In the genomic region with DNA sequence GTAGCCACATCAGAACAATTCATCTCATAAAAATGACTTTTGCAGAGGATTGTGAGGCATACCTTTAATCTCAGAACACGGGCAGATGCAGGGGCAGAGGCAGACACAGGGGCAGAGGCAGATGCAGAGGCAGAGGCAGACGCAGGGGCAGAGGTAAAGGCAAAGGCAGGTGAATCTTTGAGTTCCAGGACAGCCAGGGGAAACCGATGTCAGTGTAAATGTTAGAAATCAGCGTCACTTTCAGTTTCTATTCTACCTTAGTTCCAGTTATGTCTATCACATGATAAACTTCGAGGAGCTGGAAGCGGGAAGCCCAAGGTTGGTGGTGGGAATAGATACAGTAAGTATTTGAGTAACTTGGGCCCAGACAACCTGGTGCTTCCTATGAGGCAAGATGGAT, we compare ENCODE assay signal across 19 mouse cellular contexts. TPM values are rescaled to one million over a fixed set of nuclear protein-coding genes. Genes with fewer than 3 reads are reported as not detected.
DNase-seq lines count a peak whose midpoint lies in the region; ATAC-seq and TF ChIP-seq lines count a peak whose summit lies in the region.
"Had no signal": no experiment of that assay in that cellular context is flagged by ENCODE, and none has a peak within 500 bp of the region (broad histone marks: within the 10 kb centered on the region; RNA-seq: fewer than 3 reads in every experiment).

No protein-coding gene starts in this region.

- no peak for ATAC-seq in intestine, postnatal 0 days
- ATAC-seq in intestine, embryonic 16.5 days, result no peak
- ATAC-seq in neural tube, embryonic 15.5 days (ENCODE audit: low FRiP score), result no peak
- ATAC-seq: forebrain, embryonic 16.5 days had no signal

- peak; percentile 18 for DNase-seq in CD4-positive, CD25-positive, alpha-beta regulatory T cell, adult 2 months (ENCODE audit: low read depth, low spot score)
- DNase-seq in induced T-regulatory cell, adult 2 months (ENCODE audit: low read depth), result peak; percentile 49
- DNase-seq in testis, postnatal 10 days (ENCODE audit: low spot score), result peak; percentile 35
- no peak for DNase-seq in kidney, postnatal 10 days
- DNase-seq: adrenal gland, postnatal 14 days; cerebellum, adult 11-12 months; cerebellum, adult 9-11 months; cerebellum, postnatal 36 days; gastrocnemius, adult 2 months; gastrocnemius, postnatal 25 days had no signal

- H3K36me3 ChIP-seq in intestine, postnatal 0 days (ENCODE audit: control insufficient read depth, insufficient read depth), result no peaks in the 10 kb centered on the region; the same call in 1 of the 2 replicates
- H3K36me3 ChIP-seq in intestine, embryonic 16.5 days (ENCODE audit: control insufficient read depth, insufficient read depth, low read length), result no peaks in the 10 kb centered on the region
- H3K36me3 ChIP-seq in neural tube, embryonic 15.5 days, result no peaks in the 10 kb centered on the region
- H3K36me3 ChIP-seq: embryonic facial prominence, embryonic 13.5 days; forebrain, embryonic 12.5 days; heart, embryonic 12.5 days; hindbrain, embryonic 10.5 days had no signal

- H3K4me3 ChIP-seq in intestine, postnatal 0 days (ENCODE audit: low read depth, low read length), result no peak overlapping the region
- H3K4me3 ChIP-seq in intestine, embryonic 16.5 days (ENCODE audit: low read length), result no peak overlapping the region
- H3K4me3 ChIP-seq in neural tube, embryonic 15.5 days (replicated peaks), result no peak overlapping the region
- H3K4me3 ChIP-seq: embryonic facial prominence, embryonic 13.5 days; forebrain, embryonic 12.5 days; gastrocnemius, adult 2 months; heart, embryonic 12.5 days; hindbrain, embryonic 10.5 days had no signal

- peak overlapping the region; percentile 41; the same call in 1 of the 2 replicates for H3K27ac ChIP-seq in intestine, postnatal 0 days (ENCODE audit: low read depth, low read length)
- H3K27ac ChIP-seq in intestine, embryonic 16.5 days (ENCODE audit: low read length), result no peak overlapping the region
- no peak overlapping the region for H3K27ac ChIP-seq in neural tube, embryonic 15.5 days (replicated peaks)
- H3K27ac ChIP-seq: embryonic facial prominence, embryonic 13.5 days; forebrain, embryonic 12.5 days; gastrocnemius, adult 2 months; hindbrain, embryonic 10.5 days; hindbrain, embryonic 14.5 days had no signal

- H3K9ac ChIP-seq in intestine, postnatal 0 days (ENCODE audit: low read depth, low read length), result no peak overlapping the region
- H3K9ac ChIP-seq in intestine, embryonic 16.5 days (ENCODE audit: low read depth, low read length), result no peak overlapping the region
- no peak overlapping the region for H3K9ac ChIP-seq in neural tube, embryonic 15.5 days (replicated peaks)
- H3K9ac ChIP-seq: embryonic facial prominence, embryonic 13.5 days; forebrain, embryonic 12.5 days; heart, embryonic 12.5 days; hindbrain, embryonic 14.5 days had no signal

- H3K4me2 ChIP-seq in intestine, postnatal 0 days (replicated peaks; ENCODE audit: low read depth), result no peak overlapping the region
- H3K4me2 ChIP-seq in intestine, embryonic 16.5 days (ENCODE audit: low read depth, low read length), result no peak overlapping the region
- H3K4me2 ChIP-seq in neural tube, embryonic 15.5 days, result no peak overlapping the region
- H3K4me2 ChIP-seq: embryonic facial prominence, embryonic 13.5 days; forebrain, embryonic 12.5 days; heart, embryonic 12.5 days; hindbrain, embryonic 14.5 days had no signal

- TF ChIP-seq CTCF in intestine, postnatal 0 days (IDR thresholded peaks at IDR 0.05; ENCODE audit: low read depth), result no peak

- no peaks in the 10 kb centered on the region for H3K4me1 ChIP-seq in intestine, postnatal 0 days (replicated peaks; ENCODE audit: control insufficient read depth, insufficient read depth, low read length)
- H3K4me1 ChIP-seq in intestine, embryonic 16.5 days (ENCODE audit: control insufficient read depth, insufficient read depth, low read length), result no peaks in the 10 kb centered on the region
- no peaks in the 10 kb centered on the region for H3K4me1 ChIP-seq in neural tube, embryonic 15.5 days
- H3K4me1 ChIP-seq: embryonic facial prominence, embryonic 13.5 days; forebrain, embryonic 12.5 days; hindbrain, embryonic 10.5 days had no signal

- WGBS in intestine, postnatal 0 days, result 70% methylated on average over 6 of the region's 6 CpGs
- 88% methylated on average over 6 of the region's 6 CpGs for WGBS in intestine, embryonic 16.5 days
- 94% methylated on average over 6 of the region's 6 CpGs for WGBS in neural tube, embryonic 15.5 days

- no peaks in the 10 kb centered on the region for H3K27me3 ChIP-seq in intestine, postnatal 0 days (replicated peaks; ENCODE audit: control insufficient read depth, insufficient read depth, low read length)
- H3K27me3 ChIP-seq in intestine, embryonic 16.5 days (replicated peaks; ENCODE audit: control insufficient read depth, insufficient read depth, low read length), result no peaks in the 10 kb centered on the region
- H3K27me3 ChIP-seq in neural tube, embryonic 15.5 days (replicated peaks), result no peaks in the 10 kb centered on the region
- H3K27me3 ChIP-seq: embryonic facial prominence, embryonic 13.5 days; forebrain, embryonic 12.5 days; heart, embryonic 12.5 days had no signal

- H3K9me3 ChIP-seq in intestine, postnatal 0 days (ENCODE audit: control insufficient read depth), result no peaks in the 10 kb centered on the region
- no peaks in the 10 kb centered on the region for H3K9me3 ChIP-seq in intestine, embryonic 16.5 days (ENCODE audit: control insufficient read depth, low read length)
- H3K9me3 ChIP-seq in neural tube, embryonic 15.5 days (replicated peaks), result no peaks in the 10 kb centered on the region
- H3K9me3 ChIP-seq: embryonic facial prominence, embryonic 13.5 days; forebrain, embryonic 12.5 days; heart, embryonic 12.5 days; hindbrain, embryonic 10.5 days had no signal

RNA-seq across cellular contexts. Expression of gene Cep57l1, which starts 42.4 kb away (rescaled TPM):
- polyA plus RNA-seq in intestine, postnatal 0 days (2015; fragmentation: Nextera tagmentation; extraction: Ambion mirVana), result 5.0 and 5.3 TPM in 2 replicates
- 13.6 and 18.6 TPM in 2 replicates for polyA plus RNA-seq in intestine, embryonic 16.5 days (2015; fragmentation: Nextera tagmentation; extraction: Ambion mirVana)
- 15.7 and 19.4 TPM in 2 replicates for polyA plus RNA-seq in neural tube, embryonic 15.5 days (2015; fragmentation: Nextera tagmentation; extraction: Ambion mirVana)

RNA-seq across cellular contexts. Expression of gene Sesn1, which starts 42.5 kb away (rescaled TPM):
- polyA plus RNA-seq in intestine, postnatal 0 days (2015; fragmentation: Nextera tagmentation; extraction: Ambion mirVana), result 26.2 and 27.3 TPM in 2 replicates
- 28.3 and 29.1 TPM in 2 replicates for polyA plus RNA-seq in intestine, embryonic 16.5 days (2015; fragmentation: Nextera tagmentation; extraction: Ambion mirVana)
- 33.4 and 38.3 TPM in 2 replicates for polyA plus RNA-seq in neural tube, embryonic 15.5 days (2015; fragmentation: Nextera tagmentation; extraction: Ambion mirVana)

RNA-seq across cellular contexts. Expression of gene Ccdc162, which starts 50.8 kb away (rescaled TPM):
- 8.3 and 8.4 TPM in 2 replicates for polyA plus RNA-seq in intestine, postnatal 0 days (2015; fragmentation: Nextera tagmentation; extraction: Ambion mirVana)
- polyA plus RNA-seq in intestine, embryonic 16.5 days (2015; fragmentation: Nextera tagmentation; extraction: Ambion mirVana), result 1.0 and 1.1 TPM in 2 replicates
- 1.2 and 1.3 TPM in 2 replicates for polyA plus RNA-seq in neural tube, embryonic 15.5 days (2015; fragmentation: Nextera tagmentation; extraction: Ambion mirVana)
